Mouse (Mus musculus) granulocyte monocyte progenitor cell, adult 5-6 weeks (primary cell): ENCODE measurements around the gene Slco2a1. TPM values are rescaled to one million over a fixed set of nuclear protein-coding genes. Genes with fewer than 3 reads are reported as not detected.

Experiments
- ATAC-seq: replicated peaks from 2 replicates; pipeline ENCODE4 v1.8.0; 2016; ENCODE audit warnings: mild to moderate bottlenecking, moderate TSS enrichment, inconsistent platforms; ENCODE audit not compliant: poor library complexity, severe bottlenecking
- total RNA-seq, 2 experiments: library from RNA; stranded (forward) in 1 of 2; stranded (reverse) in 1 of 2; fragments of 200-712, 200-1000 nt in 1 of 2; fragments of >200 nt in 1 of 2; fragmentation: Nextera tagmentation in 1 of 2; gene quantifications; 2 replicates each; pipeline ENCODE4 v1.2.3; 2014 to 2017

Slco2a1 gene
- total RNA-seq, 2 experiments from 2014 or later, result not detected

GRCm38 (mm10) chr9:102981791-102982190 lies 6.7 kb upstream of the Slco2a1 start:
- no peak for ATAC-seq

- ATAC-seq, result no peak
Measured at GRCm38 (mm10) chr9:102982376-102982775, 6.1 kb upstream of the Slco2a1 start.

GRCm38 (mm10) chr9:102985111-102985510 lies 3.4 kb upstream of the Slco2a1 start:
- ATAC-seq, result no peak

- ATAC-seq, result no peak
Measured at GRCm38 (mm10) chr9:102985939-102986338, 2.6 kb upstream of the Slco2a1 start.

- no peak for ATAC-seq
Measured at GRCm38 (mm10) chr9:102990306-102991133, 2.0 kb downstream of the Slco2a1 start.

- no peak for ATAC-seq
Measured at GRCm38 (mm10) chr9:102991134-102991406, 2.6 kb downstream of the Slco2a1 start.

GRCm38 (mm10) chr9:102992877-102993276 lies 4.4 kb downstream of the Slco2a1 start:
- no peak for ATAC-seq

- ATAC-seq, result no peak
Measured at GRCm38 (mm10) chr9:102993764-102994163, 5.3 kb downstream of the Slco2a1 start.

GRCm38 (mm10) chr9:102995800-102996635 lies 7.5 kb downstream of the Slco2a1 start:
- no peak for ATAC-seq

- ATAC-seq, result no peak
Measured at GRCm38 (mm10) chr9:103000384-103000783, 11.9 kb downstream of the Slco2a1 start.

GRCm38 (mm10) chr9:103004343-103004742 lies 15.8 kb downstream of the Slco2a1 start:
- no peak for ATAC-seq

- no peak for ATAC-seq
Measured at GRCm38 (mm10) chr9:103007699-103008078, 19.2 kb downstream of the Slco2a1 start.

- ATAC-seq, result no peak
Measured at GRCm38 (mm10) chr9:103008079-103008855, 19.8 kb downstream of the Slco2a1 start.

GRCm38 (mm10) chr9:103010161-103010560 lies 21.6 kb downstream of the Slco2a1 start:
- no peak for ATAC-seq

GRCm38 (mm10) chr9:103013366-103013765 lies 24.9 kb downstream of the Slco2a1 start:
- peak; percentile 44 for ATAC-seq

GRCm38 (mm10) chr9:103014686-103015085 lies 26.2 kb downstream of the Slco2a1 start:
- ATAC-seq, result no peak

GRCm38 (mm10) chr9:103024116-103024515 lies 35.6 kb downstream of the Slco2a1 start:
- ATAC-seq, result no peak

- no peak for ATAC-seq
Measured at GRCm38 (mm10) chr9:103027150-103027889, 38.8 kb downstream of the Slco2a1 start.

- ATAC-seq, result no peak
Measured at GRCm38 (mm10) chr9:103029012-103029411, 40.5 kb downstream of the Slco2a1 start.

GRCm38 (mm10) chr9:103030041-103030440 lies 41.5 kb downstream of the Slco2a1 start:
- ATAC-seq, result no peak
